Mouse (Mus musculus): ENCODE results near the gene Rbm38. TPM values are rescaled to one million over a fixed set of nuclear protein-coding genes. Genes with fewer than 3 reads are reported as not detected.

Rbm38 gene
- total RNA-seq, 2 experiments from 2014 or later, result 3.0 to 4.5 TPM

GRCm38 (mm10) chr2:173046582-173047297 lies 26.4 kb downstream of the Rbm38 start:
- TF ChIP-seq CTCF (conservative IDR thresholded peaks at IDR 0.05), result no peak
- DNase-seq (ENCODE audit: low spot score in 2 of 2), result no peak
- H3K27ac ChIP-seq, result no peak overlapping the region
- no peak overlapping the region for H3K4me3 ChIP-seq

DNA sequence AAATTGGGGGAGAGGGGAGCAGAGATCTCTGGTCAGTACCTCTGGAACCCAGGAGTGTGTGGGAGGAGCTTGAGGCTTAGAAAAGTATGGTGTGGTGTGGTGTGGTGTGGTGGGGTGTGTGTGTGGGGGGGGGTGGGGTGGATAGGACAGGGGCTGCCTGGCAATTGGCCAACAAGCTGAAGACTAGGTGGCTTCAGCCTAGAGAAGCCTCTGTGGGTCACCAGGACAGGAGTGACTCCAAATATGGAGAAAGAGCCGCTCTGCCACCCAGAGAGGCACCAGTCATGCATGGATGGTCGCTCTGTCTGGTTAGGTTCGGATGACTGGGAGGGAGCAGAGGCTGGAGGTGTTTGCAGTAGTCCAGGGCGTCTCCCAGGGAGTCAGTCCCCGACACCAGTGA lies 27.2 kb downstream of the Rbm38 start:
- TF ChIP-seq CTCF (conservative IDR thresholded peaks at IDR 0.05), result no peak
- DNase-seq (ENCODE audit: low spot score in 2 of 2), result no peak
- Histone ChIP-seq H3K4me3 (no peak overlapping the region), H3K27ac (no peak overlapping the region)

DNA sequence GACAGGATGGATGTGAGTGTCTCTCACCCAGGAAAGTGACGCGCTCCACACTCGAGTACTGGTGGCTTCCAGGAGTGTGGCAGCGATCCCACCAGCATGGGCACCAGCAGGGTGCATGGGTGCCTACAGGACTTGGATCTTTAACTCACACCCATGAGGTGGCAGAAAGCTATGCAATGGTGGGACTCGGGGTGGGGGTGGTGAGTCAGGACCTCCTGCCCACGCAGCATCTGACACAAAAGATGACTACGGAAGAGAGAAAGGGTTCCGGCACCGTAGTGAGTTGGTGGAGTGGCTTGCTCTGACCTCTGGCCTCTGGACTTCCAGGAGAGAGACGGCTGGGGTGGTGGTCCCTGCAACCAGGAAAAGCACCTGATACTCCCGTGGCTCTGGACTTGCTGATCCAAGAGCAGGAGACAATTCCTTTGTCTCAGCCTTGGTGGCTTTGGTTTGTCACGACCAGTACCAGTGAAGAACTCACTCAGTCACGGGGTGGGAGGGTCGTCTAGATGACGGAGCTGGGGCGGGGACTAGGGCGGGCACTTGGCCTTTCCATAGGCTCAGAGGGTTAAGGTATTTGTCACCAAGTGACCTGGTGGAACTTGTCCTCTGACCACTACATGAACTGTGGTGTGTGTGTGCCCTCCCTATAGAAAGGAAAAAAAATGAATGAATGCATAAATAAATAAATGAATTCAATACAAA lies 27.9 kb downstream of the Rbm38 start:
- Histone ChIP-seq H3K4me3 (no peak overlapping the region), H3K27ac (no peak overlapping the region)
- TF ChIP-seq CTCF (conservative IDR thresholded peaks at IDR 0.05), result no peak
- DNase-seq (ENCODE audit: low spot score in 2 of 2), result no peak

DNA sequence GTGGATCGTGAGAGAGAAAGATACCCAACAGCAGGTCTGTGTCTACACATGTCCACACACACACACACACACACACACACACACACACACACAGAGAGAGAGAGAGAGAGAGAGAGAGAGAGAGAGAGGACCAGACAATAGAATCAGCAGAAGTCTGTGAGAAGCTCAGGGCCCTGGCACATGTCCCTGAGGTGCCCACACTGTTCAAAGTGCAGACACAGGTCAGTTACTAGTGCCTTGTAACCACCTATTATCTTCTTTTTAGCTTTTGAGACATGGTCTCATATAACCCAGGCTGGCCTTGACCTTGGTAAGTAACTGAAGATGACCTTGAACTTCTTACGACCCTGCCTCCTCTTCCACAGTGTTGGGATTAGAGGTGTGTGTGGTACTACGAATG lies 28.9 kb downstream of the Rbm38 start:
- Histone ChIP-seq H3K4me3 (no peak overlapping the region), H3K27ac (no peak overlapping the region)
- TF ChIP-seq CTCF (conservative IDR thresholded peaks at IDR 0.05), result no peak
- no peak for DNase-seq (ENCODE audit: low spot score in 2 of 2)

DNA sequence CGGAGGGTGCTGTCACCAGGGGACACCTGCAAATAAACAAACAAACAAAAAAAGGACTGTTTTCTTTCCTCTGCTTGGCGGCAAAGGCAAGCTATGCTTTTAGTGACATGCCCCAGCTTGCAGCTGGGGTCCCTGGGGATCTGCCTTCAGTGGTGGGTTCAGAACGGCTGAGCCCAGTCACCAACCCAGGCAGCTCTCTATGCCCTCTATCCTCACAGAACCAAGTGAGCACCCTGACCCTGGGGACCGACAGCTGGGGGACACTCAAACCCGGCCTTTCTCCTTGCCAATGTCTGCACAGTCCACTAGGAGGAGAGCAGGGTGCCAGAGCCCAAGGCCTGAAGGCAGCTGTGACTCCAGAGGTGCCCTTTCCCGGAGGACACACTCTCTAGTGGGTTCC lies 29.5 kb downstream of the Rbm38 start:
- Histone ChIP-seq H3K27ac (no peak overlapping the region), H3K4me3 (no peak overlapping the region)
- TF ChIP-seq CTCF (conservative IDR thresholded peaks at IDR 0.05), result no peak
- no peak for DNase-seq (ENCODE audit: low spot score in 2 of 2)

DNA sequence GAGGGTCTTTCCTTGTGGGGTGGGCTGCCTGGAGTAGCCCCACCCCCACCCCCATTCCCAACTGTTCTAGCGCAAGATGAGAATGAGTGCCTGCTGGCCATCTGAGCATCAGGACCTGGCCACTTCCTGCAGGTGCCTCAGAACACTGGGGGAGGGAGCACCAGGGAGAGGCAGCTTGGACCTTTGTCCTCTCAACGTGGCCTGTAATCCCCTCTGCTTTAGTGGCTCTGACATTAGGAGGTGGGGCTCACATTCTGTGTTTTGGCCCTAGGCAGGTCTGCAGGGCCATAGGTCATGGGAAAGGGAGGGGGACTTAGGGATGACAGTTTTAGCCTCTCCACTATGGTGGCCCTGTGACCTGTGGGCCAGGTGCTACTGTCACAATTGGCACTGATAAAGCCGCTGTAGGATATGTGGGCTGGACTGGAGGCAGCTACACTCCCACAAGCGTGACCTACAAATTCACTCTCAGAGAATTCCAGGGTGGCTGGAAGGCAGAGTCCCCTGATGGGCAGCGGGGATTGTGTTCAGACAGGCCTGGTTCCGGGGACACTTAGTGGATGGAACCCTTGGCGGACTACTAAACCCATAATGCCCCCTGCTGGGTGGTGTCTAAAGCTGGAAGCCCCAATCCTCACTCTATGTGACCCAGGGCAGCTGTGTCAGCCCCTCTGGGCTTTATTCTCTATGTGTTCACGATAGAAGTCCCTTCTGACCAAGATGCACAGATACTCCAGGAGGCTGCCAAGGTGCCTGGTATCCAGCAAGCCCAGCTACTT lies 30.5 kb downstream of the Rbm38 start:
- no peak for DNase-seq (ENCODE audit: low spot score in 2 of 2)
- H3K4me3 ChIP-seq, result no peak overlapping the region
- no peak overlapping the region for H3K27ac ChIP-seq
- TF ChIP-seq CTCF (conservative IDR thresholded peaks at IDR 0.05), result no peak

DNA sequence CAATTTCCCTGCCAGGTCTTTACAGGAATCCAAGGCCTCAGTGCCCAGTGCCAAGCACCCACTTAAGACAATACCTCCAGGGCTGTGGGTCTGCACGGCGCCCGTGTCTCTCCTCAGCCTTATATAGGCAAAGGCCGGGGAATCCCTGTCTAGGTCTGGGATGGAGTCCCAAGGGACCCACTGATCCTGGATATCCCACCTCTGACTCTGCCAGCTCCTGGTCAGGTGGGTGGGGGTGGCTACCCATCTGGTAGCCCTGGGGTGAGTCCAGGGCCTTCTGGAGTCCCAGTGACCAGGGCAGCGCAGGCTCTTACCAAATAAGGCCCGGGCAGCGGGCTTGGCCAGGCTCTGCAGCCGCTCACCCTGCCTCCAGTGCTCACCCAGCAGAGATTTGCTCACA lies 32.6 kb downstream of the Rbm38 start:
- no peak for TF ChIP-seq CTCF (conservative IDR thresholded peaks at IDR 0.05)
- no peak overlapping the region for H3K4me3 ChIP-seq
- DNase-seq (ENCODE audit: low spot score in 2 of 2), result no peak
- no peak overlapping the region for H3K27ac ChIP-seq

- no peak for DNase-seq (ENCODE audit: low spot score in 2 of 2)
- Histone ChIP-seq H3K4me3 (no peak overlapping the region), H3K27ac (no peak overlapping the region)
- TF ChIP-seq CTCF (conservative IDR thresholded peaks at IDR 0.05), result no peak
Measured at GRCm38 (mm10) chr2:173053846-173054245, 33.5 kb downstream of the Rbm38 start.

DNA sequence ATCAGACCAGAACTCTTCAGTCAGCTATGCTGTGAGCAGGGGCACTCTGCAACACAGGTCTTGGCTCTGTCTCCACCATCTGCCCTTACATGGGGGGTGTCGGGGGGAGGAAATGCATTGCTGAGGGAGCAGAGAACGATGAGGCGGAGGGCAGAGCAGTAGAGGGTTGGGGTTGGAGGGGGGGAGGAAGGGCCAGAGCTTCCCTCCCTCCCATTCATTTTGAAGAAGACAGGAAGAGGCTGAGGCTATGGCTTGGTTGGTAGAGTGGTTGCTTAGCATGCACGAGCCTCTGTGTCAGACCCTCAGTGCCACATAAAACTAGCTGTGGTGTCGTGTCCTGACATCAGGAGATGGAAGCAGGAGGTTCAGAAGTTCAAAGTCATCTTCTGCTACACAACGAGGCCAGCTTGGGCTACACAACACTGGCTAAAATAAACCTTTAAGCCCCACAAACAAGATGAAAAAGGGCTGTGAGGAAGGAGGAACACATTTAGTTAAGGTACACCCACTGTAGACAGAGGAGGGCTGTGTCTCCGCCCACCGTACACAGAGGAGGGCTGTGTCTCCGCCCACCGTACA lies 36.1 kb downstream of the Rbm38 start:
- Histone ChIP-seq H3K4me3 (no peak overlapping the region), H3K27ac (no peak overlapping the region)
- TF ChIP-seq CTCF (conservative IDR thresholded peaks at IDR 0.05), result no peak
- no peak for DNase-seq (ENCODE audit: low spot score in 2 of 2)

GRCm38 (mm10) chr2:173056882-173057315 lies 36.6 kb downstream of the Rbm38 start:
- H3K27ac ChIP-seq, result no peak overlapping the region
- DNase-seq (ENCODE audit: low spot score in 2 of 2), result no peak
- no peak for TF ChIP-seq CTCF (conservative IDR thresholded peaks at IDR 0.05)
- H3K4me3 ChIP-seq, result no peak overlapping the region

GRCm38 (mm10) chr2:173057623-173058022 lies 37.3 kb downstream of the Rbm38 start:
- no peak for DNase-seq (ENCODE audit: low spot score in 2 of 2)
- Histone ChIP-seq H3K27ac (no peak overlapping the region), H3K4me3 (no peak overlapping the region)
- TF ChIP-seq CTCF (conservative IDR thresholded peaks at IDR 0.05), result no peak

DNA sequence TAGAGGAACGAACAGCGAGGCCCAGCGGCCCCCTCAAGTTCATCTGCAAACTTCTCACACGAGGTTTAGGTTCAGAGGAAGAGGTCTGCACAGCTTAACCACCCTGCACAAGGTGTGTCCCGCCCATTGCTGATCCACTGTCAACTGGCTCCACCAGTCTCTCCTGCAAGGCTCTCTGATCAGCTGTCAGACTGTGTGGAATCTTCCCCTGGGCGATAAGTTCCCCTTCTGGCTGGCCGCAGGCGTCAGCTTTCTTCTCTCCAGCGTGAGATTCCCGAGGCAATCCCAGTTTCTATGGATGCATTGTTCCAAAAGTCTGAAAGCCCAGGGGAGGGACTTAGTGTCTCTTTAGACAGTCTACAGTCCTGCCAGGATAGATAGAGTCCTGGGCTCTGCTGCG lies 38.0 kb downstream of the Rbm38 start:
- Histone ChIP-seq H3K27ac (no peak overlapping the region), H3K4me3 (no peak overlapping the region)
- no peak for TF ChIP-seq CTCF (conservative IDR thresholded peaks at IDR 0.05)
- DNase-seq (ENCODE audit: low spot score in 2 of 2), result no peak

GRCm38 (mm10) chr2:173060450-173060849 lies 40.2 kb downstream of the Rbm38 start:
- Histone ChIP-seq H3K27ac (no peak overlapping the region), H3K4me3 (no peak overlapping the region)
- no peak for TF ChIP-seq CTCF (conservative IDR thresholded peaks at IDR 0.05)
- no peak for DNase-seq (ENCODE audit: low spot score in 2 of 2)
